Mouse (Mus musculus): Measurements from ENCODE around the gene Klc2. TPM values are rescaled to one million over a fixed set of nuclear protein-coding genes. Genes with fewer than 3 reads are reported as not detected.
"Not testable (repeated sequence)": the region's sequence is repeated elsewhere in the genome, so short reads cannot be mapped to it uniquely, and the experiment has no call there.

Klc2 gene
- polyA plus RNA-seq, 1 experiment from 2014 or later = 19.8 TPM

DNA sequence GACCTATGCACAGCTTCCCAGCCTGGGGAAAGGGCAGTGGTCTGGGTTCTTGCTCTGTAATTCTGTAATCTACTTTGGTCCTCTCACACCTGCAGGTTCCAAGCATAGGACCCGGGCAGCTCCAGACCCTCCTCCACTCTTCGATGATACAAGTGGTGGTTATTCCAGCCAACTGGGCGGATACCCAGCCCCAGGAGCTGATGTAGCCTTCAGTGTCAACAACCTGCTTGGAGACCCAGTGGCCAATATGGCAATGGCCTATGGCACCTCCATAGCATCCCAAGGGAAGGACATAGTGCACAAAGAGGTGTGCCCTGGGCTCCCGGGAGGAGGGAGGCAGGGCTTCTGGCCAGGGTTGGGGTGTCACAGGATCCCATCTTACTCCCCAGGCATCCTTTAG is 29.0 kb downstream of the Klc2 start:
- peak overlapping the region; percentile 77 for H3K4me2 ChIP-seq (ENCODE audit: low read depth, low read length)
- no peak for DNase-seq (ENCODE audit: low spot score)
- H3K4me3 ChIP-seq (ENCODE audit: low read depth, low read length) = peak overlapping the region; percentile 72
- no peak overlapping the region for H3K27ac ChIP-seq (replicated peaks; ENCODE audit: low read depth, low read length)
- peaks cover 13% of the 10 kb centered on the region for H3K4me1 ChIP-seq (ENCODE audit: control insufficient read depth, insufficient read depth, low read length)
- no peak for ATAC-seq (replicated peaks; ENCODE audit: insufficient number of reproducible peaks, low FRiP score, low TSS enrichment, low read depth)
- H3K36me3 ChIP-seq (replicated peaks; ENCODE audit: control insufficient read depth, insufficient read depth, low read depth, low read length) = no peaks in the 10 kb centered on the region
- no peak overlapping the region; the same call in 1 of the 2 replicates for H3K9ac ChIP-seq (replicated peaks; ENCODE audit: low read length)
- 87% methylated on average over 4 of the region's 4 CpGs for WGBS
- peaks cover 18% of the 10 kb centered on the region for H3K27me3 ChIP-seq (ENCODE audit: control insufficient read depth, insufficient read depth, low read length)
- no peaks in the 10 kb centered on the region for H3K9me3 ChIP-seq (replicated peaks; ENCODE audit: control insufficient read depth, low read length)

DNA sequence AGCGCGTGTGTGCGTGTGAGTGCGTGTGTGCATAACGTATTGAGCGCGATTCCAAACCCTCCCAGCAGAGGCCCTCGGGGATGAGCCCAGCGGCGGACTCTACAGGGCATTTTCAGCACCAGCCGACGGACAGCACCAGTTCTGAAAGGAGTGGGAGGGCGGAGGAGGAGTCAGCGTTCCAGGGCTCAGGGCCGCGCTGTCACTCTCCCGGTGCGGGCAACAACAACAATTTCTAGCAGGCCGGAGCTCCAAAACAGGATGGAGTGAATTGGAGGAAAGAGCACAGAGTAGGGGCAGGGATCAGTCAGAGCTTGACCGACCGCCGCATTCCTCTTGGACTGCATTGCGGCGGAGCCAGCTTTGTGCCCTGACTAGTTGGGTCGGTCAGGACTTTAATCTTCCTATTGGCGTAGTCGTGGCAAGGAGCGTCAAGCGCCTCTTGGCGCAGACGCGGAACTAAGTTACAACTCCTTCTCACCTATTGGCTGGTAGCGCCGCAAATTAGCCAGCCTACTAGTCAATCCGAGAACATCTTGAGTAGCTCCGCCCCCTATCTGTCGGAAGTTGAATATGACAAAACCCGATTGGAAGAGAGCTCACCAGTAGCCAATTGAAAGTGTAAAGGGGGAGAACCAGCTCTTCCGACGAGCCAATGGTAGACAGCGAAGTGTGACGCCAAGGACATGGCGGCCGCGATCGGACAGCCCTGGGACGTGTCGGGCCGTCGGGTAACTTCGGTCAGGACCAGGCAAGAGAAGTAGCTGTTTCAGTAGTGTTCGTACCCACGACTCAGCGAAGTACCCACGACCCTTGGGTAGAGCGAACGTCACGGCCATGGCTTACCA is 30.3 kb downstream of the Klc2 start, which contains the start of gene Yif1a:
Gene Yif1a (plus strand): TSS at position 655 of the 845 bp plus-strand sequence.
- Histone ChIP-seq H3K27ac (replicated peaks; ENCODE audit: low read depth, low read length) (no peak within 1 kb of the TSS), H3K4me3 (ENCODE audit: low read depth, low read length) (peak within 1 kb of the TSS; percentile 72), H3K9me3 (replicated peaks; ENCODE audit: control insufficient read depth, low read length) (no peaks in the 10 kb centered on the region), H3K36me3 (replicated peaks; ENCODE audit: control insufficient read depth, insufficient read depth, low read depth, low read length) (no peaks in the 10 kb centered on the region), H3K27me3 (ENCODE audit: control insufficient read depth, insufficient read depth, low read length) (peaks cover 28% of the 10 kb centered on the region), H3K4me1 (ENCODE audit: control insufficient read depth, insufficient read depth, low read length) (peaks cover 13% of the 10 kb centered on the region), H3K9ac (replicated peaks; ENCODE audit: low read length) (peak within 1 kb of the TSS; percentile 68), H3K4me2 (ENCODE audit: low read depth, low read length) (peak within 1 kb of the TSS; percentile 77)
- peak; percentile 98 for DNase-seq (ENCODE audit: low spot score)
- under 1% methylated on average over 58 of the region's 58 CpGs for WGBS
- peak; percentile 94 for ATAC-seq (replicated peaks; ENCODE audit: insufficient number of reproducible peaks, low FRiP score, low TSS enrichment, low read depth)

DNA sequence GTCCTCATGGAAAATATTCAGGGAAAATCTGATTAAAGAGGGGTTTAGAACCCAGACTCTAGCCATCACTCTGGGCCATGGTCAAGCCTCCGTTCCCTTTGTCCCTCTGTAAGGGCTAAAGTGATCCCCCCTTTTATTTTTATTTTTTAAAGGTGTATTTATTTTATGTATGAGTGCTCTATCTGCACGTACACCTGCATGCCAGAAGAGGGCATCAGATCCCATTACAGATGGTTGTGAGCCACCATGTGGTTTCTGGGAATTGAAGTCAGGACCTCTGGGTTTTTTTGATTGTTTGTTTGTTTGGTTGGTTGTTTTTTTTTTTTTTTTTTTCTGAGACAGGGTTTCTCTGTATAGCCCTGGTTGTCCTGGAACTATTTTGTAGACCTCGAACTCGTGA is 31.8 kb downstream of the Klc2 start:
- ATAC-seq (replicated peaks; ENCODE audit: insufficient number of reproducible peaks, low FRiP score, low TSS enrichment, low read depth); H3K9ac ChIP-seq (replicated peaks; ENCODE audit: low read length); DNase-seq (ENCODE audit: low spot score); H3K27ac ChIP-seq (replicated peaks; ENCODE audit: low read depth, low read length); H3K36me3 ChIP-seq (replicated peaks; ENCODE audit: control insufficient read depth, insufficient read depth, low read depth, low read length); H3K9me3 ChIP-seq (replicated peaks; ENCODE audit: control insufficient read depth, low read length); H3K4me3 ChIP-seq (ENCODE audit: low read depth, low read length); H3K4me2 ChIP-seq (ENCODE audit: low read depth, low read length): not testable (repeated sequence)
- WGBS = 53% methylated on average over 4 of the region's 4 CpGs
- H3K4me1 ChIP-seq (ENCODE audit: control insufficient read depth, insufficient read depth, low read length) = peaks cover 13% of the 10 kb centered on the region
- H3K27me3 ChIP-seq (ENCODE audit: control insufficient read depth, insufficient read depth, low read length) = peaks cover 43% of the 10 kb centered on the region

DNA sequence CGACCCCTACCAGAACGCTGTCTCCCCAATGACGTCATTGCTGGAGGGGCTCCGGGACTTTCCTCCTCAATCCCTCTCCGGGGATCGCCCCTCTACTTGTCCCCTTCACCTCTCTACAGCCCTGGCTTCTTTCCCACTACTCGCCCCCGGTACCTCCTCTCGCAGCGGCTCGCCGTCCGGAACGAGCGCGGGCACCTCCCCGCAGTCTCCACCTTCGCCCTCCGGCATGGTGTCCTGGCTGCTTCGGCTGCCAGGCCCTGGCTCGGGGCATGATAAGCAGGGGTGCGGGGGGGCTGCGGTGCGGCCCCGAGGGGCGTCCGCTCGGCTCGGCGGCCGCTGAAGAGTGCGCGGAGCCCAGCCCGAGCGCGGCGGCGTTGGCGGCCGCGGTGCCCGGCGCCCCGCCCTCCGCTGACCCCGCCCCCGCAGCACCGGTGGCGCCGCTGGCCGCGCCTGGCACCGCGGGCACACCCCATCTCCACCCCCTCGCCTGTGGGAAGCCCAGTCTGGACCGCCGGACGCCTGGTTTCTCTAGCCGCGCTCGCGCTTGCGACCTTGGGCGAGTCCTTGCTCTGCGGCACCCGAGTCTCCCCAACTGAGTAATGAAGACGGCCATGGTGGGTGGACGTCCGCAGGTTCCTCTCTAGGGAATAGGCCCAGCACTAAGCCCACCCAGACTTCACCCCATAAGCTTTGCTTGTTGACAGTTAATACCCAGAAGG is 33.1 kb downstream of the Klc2 start, which contains the start of gene Tmem151a:
Gene Tmem151a (minus strand): TSS at position 387 of the 719 bp plus-strand sequence.
- no peaks in the 10 kb centered on the region for H3K36me3 ChIP-seq (replicated peaks; ENCODE audit: control insufficient read depth, insufficient read depth, low read depth, low read length)
- WGBS = 1% methylated on average over 66 of the region's 69 CpGs
- no peak for DNase-seq (ENCODE audit: low spot score)
- peaks cover 13% of the 10 kb centered on the region for H3K4me1 ChIP-seq (ENCODE audit: control insufficient read depth, insufficient read depth, low read length)
- no peaks in the 10 kb centered on the region for H3K9me3 ChIP-seq (replicated peaks; ENCODE audit: control insufficient read depth, low read length)
- H3K4me2 ChIP-seq (ENCODE audit: low read depth, low read length) = peak within 1 kb of the TSS; percentile 83
- no peak for ATAC-seq (replicated peaks; ENCODE audit: insufficient number of reproducible peaks, low FRiP score, low TSS enrichment, low read depth)
- peak within 1 kb of the TSS; percentile 40 for H3K4me3 ChIP-seq (ENCODE audit: low read depth, low read length)
- no peak within 1 kb of the TSS for H3K27ac ChIP-seq (replicated peaks; ENCODE audit: low read depth, low read length)
- H3K27me3 ChIP-seq (ENCODE audit: control insufficient read depth, insufficient read depth, low read length) = peaks cover 51% of the 10 kb centered on the region
- H3K9ac ChIP-seq (replicated peaks; ENCODE audit: low read length) = no peak within 1 kb of the TSS; the same call in 1 of the 2 replicates

DNA sequence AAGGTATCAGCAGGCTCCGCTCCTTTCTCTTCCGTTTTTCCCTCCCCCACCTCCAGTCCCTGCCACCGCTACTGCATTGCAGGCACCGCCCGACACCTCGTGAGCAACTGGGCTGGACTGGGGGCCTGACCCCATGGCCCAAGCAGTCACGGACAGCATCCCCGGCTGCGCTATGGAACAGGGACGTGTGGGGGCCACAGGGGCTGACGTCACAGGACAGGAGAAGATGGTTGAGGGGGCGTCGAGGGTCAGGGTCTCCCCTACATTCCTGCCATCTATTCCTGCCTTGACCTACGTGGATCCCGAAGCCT is 33.6 kb downstream of the Klc2 start:
- Histone ChIP-seq H3K4me2 (ENCODE audit: low read depth, low read length) (peak overlapping the region; percentile 83), H3K9ac (replicated peaks; ENCODE audit: low read length) (no peak overlapping the region), H3K4me1 (ENCODE audit: control insufficient read depth, insufficient read depth, low read length) (peaks cover 13% of the 10 kb centered on the region), H3K4me3 (ENCODE audit: low read depth, low read length) (no peak overlapping the region; the same call in 1 of the 2 replicates), H3K9me3 (replicated peaks; ENCODE audit: control insufficient read depth, low read length) (no peaks in the 10 kb centered on the region), H3K27me3 (ENCODE audit: control insufficient read depth, insufficient read depth, low read length) (peaks cover 51% of the 10 kb centered on the region), H3K36me3 (replicated peaks; ENCODE audit: control insufficient read depth, insufficient read depth, low read depth, low read length) (no peaks in the 10 kb centered on the region), H3K27ac (replicated peaks; ENCODE audit: low read depth, low read length) (no peak overlapping the region)
- whole genome bisulfite sequencing = 2% methylated on average over 14 of the region's 15 CpGs
- DNase-seq (ENCODE audit: low spot score) (no peak), ATAC-seq (replicated peaks; ENCODE audit: insufficient number of reproducible peaks, low FRiP score, low TSS enrichment, low read depth) (no peak)

DNA sequence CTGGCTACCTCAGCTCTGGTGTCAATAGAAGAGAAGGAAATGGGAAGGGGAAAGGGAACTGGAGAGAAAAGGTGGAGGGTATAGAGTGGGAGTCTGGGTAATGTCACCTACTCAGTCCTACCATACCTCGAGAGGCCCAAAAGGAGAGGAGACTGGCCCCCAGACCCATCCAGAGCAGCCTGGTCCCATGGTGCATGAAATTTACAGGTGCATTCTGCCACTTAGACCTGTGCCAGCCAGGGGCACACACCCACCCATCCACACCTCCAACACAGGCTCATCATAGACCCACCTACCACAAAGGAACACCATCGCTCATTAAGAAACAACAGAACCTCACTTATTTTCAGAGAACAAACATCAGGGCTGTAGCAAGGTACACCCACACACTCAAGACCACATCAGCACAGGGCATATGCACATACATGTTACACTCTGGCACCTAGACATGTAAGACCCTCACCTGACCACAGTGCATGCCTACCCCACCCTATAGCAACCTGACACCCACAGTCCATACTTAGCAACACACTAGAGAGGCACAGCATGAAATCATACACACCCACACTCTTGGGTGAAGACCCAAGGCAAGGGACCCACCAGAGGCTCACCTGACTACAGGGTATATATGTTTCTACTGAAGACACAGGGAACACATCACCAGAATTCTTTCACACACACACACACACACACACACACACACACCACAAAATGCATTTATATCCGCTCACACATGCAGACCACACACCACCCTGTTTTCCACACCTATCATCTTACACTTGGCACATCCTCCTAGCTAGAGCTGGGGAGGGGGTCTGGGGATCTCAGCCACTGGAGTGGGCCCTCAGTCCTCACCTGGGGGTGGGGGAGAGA is 34.2 kb downstream of the Klc2 start:
- H3K36me3 ChIP-seq (replicated peaks; ENCODE audit: control insufficient read depth, insufficient read depth, low read depth, low read length) = no peaks in the 10 kb centered on the region
- H3K4me1 ChIP-seq (ENCODE audit: control insufficient read depth, insufficient read depth, low read length) = peaks cover 11% of the 10 kb centered on the region
- H3K27me3 ChIP-seq (ENCODE audit: control insufficient read depth, insufficient read depth, low read length) = peaks cover 51% of the 10 kb centered on the region
- H3K4me3 ChIP-seq (ENCODE audit: low read depth, low read length) = no peak overlapping the region
- no peak overlapping the region for H3K9ac ChIP-seq (replicated peaks; ENCODE audit: low read length)
- no peak overlapping the region for H3K4me2 ChIP-seq (ENCODE audit: low read depth, low read length)
- DNase-seq (ENCODE audit: low spot score) = no peak
- no peak for ATAC-seq (replicated peaks; ENCODE audit: insufficient number of reproducible peaks, low FRiP score, low TSS enrichment, low read depth)
- no peaks in the 10 kb centered on the region for H3K9me3 ChIP-seq (replicated peaks; ENCODE audit: control insufficient read depth, low read length)
- WGBS = 67% methylated on average over 3 of the region's 3 CpGs
- H3K27ac ChIP-seq (replicated peaks; ENCODE audit: low read depth, low read length) = no peak overlapping the region

DNA sequence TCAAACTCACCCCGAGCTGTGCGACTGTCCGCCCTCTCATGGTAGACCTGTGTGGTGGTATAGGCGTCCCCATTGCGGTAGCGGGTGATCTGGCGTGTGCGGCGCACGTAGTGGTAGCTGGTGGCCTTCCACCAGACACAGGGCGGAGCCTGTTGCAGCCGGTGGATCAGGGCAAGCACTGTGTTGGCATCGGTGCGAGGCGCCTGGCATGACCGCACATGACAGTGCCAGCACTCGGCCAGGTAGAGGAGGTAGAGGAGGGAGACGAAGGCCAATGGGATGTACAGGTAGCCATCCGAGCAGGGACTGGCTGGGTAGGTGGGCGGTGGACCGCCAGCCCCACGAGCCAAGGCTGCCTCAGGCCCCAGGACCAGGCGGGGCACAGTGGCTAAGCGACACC is 35.8 kb downstream of the Klc2 start:
- Histone ChIP-seq H3K36me3 (replicated peaks; ENCODE audit: control insufficient read depth, insufficient read depth, low read depth, low read length) (no peaks in the 10 kb centered on the region), H3K4me1 (ENCODE audit: control insufficient read depth, insufficient read depth, low read length) (peaks cover 9% of the 10 kb centered on the region), H3K9me3 (replicated peaks; ENCODE audit: control insufficient read depth, low read length) (no peaks in the 10 kb centered on the region), H3K27me3 (ENCODE audit: control insufficient read depth, insufficient read depth, low read length) (peaks cover 51% of the 10 kb centered on the region), H3K9ac (replicated peaks; ENCODE audit: low read length) (no peak overlapping the region), H3K27ac (replicated peaks; ENCODE audit: low read depth, low read length) (no peak overlapping the region), H3K4me3 (ENCODE audit: low read depth, low read length) (no peak overlapping the region), H3K4me2 (ENCODE audit: low read depth, low read length) (no peak overlapping the region)
- no peak for DNase-seq (ENCODE audit: low spot score)
- 66% methylated on average over 24 of the region's 24 CpGs for WGBS
- ATAC-seq (replicated peaks; ENCODE audit: insufficient number of reproducible peaks, low FRiP score, low TSS enrichment, low read depth) = no peak

All from embryonic facial prominence, embryonic 11.5 days (tissue).